Mouse (Mus musculus) bone marrow macrophage, adult 2 months (primary cell): ENCODE data around the gene 1700001C19Rik.

Experiments
- CTCF ChIP-seq: IDR thresholded peaks from 2 replicates; pipeline ENCODE4 v1.5.1; 2012; ENCODE audit warnings: low read depth, mild to moderate bottlenecking, low read length, moderate library complexity
- POLR2A ChIP-seq: IDR thresholded peaks from 2 replicates; pipeline ENCODE4 v1.6.1; 2012; ENCODE audit warnings: mild to moderate bottlenecking, low read depth, low read length, borderline replicate concordance

DNA sequence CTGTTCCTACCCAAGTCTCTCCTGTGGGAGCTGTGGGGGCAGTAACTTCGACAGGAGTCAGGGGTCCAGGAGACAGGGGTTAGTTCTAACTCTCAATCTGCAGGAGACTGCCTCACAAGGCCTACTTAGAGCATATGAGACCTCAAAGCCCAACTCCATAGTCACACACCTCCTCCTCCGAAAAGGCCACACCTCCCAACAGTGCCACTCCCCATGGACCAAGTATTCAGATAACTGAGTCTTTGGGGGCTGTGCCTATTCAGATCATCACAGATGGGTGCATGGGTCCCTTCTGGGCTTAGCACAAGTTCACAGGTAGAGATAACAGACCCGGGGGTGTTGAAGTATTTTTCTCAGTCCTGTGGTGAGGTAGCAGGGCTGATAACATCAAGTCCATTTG is 24.5 kb upstream of the 1700001C19Rik start:
- TF ChIP-seq POLR2A: no peak
- TF ChIP-seq CTCF: no peak
